Mouse (Mus musculus): Measurements from ENCODE around the gene Chac2.
"Not testable (repeated sequence)": the region's sequence is repeated elsewhere in the genome, so short reads cannot be mapped to it uniquely, and the experiment has no call there.

Gene Chac2

DNA sequence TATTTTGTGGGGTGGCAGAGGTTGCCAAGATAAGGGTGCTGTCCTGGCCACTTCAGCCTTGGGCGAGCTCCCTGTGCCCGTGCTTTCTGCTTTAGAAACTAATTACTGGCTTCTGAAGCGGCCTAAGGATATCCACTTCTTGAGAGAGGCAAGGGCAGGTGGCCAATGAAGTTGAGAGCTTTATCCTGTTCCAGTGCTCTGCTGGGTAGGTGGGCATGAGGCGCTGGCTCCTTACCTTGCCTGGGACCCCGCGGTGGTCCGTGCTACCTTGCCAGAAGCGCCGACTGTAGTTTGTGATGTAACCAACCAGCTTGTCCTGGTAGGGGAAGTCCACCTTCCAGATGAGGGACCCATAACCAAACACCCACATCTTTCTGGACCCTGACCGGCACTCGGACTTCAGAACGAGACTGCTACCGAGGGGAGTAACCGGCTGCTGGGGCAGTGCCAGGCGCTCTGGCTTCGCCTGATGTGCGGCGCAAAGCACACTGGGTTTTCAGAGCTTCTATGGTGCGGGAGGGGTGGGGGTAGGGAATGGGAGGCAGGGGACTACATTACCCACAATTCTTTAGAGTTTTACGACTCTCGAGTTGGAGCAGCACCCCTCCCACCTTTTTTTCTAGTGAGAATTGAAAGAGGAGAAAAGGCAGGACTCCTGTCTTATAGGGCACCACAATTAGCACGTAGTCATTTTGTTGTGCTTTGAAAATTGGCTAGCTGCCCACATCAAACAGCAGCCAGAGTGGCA is at the start of gene Chac2:
TSS of gene Chac2 (minus strand) at position 474 of the 748 bp plus-strand sequence.
- peak; percentile 92 for DNase-seq (ENCODE audit: low read depth, low spot score)

DNA sequence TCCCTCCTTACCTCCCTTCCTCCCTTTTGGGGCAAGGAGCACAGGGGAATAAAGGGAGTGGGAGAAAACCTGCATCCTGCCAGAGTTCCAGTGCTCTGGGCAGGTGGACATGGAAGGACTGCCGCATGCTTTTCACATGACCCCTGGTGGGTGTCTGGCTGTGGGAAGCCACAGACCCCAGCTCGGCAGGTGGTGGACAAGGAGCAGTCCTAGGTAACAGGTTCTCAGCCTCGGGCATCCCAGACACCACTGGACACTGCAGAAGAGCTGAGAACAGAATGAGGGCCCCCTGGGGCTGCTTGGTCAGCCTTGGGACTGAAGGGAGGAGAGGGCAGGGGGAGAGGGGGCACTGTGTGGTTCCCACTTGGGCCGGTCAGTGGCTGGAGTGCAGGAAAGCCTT is 48.8 kb upstream of the Chac2 start:
- no peak for DNase-seq (ENCODE audit: low read depth, low spot score)

DNA sequence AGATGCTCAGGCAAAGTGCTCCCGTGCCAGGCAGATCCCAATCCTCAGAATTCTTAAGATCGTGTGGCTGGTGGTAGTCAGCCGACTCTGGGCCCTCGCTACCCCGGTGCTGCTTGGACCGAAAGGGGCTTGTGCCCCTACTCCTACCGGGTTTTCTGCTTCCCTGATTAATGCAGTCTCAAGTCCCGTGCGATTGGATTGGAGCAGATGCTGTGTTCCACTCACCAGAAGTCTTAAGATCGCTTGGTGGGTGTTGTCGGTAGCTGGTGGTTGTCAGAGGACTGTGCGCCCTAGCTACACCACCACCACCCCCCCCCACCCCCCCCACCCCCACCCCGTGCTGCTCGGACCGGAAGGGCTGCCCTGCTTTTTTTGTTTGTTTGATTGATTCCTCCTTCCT is 31.3 kb upstream of the Chac2 start:
- peak; percentile 65 for DNase-seq (ENCODE audit: low read depth, low spot score)

DNA sequence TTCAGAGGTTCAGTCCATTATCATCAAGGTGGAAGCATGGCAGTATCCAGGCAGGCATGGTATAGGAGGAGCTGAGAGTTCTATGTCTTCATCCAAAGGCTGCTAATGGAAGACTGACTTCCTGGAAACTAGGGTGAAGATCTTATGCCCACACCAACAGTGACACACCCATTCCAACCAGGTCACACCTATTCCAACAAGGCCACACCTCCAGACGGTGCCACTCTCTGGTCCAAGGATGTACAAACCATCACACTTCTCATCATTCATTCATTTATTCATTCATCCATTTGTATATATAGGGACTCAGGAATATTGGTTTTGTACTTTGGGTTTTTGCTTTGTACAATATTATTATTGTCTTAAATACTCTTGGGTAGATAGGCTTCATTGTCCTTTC is 23.5 kb upstream of the Chac2 start:
- DNase-seq (ENCODE audit: low read depth, low spot score), result not testable (repeated sequence)

DNA sequence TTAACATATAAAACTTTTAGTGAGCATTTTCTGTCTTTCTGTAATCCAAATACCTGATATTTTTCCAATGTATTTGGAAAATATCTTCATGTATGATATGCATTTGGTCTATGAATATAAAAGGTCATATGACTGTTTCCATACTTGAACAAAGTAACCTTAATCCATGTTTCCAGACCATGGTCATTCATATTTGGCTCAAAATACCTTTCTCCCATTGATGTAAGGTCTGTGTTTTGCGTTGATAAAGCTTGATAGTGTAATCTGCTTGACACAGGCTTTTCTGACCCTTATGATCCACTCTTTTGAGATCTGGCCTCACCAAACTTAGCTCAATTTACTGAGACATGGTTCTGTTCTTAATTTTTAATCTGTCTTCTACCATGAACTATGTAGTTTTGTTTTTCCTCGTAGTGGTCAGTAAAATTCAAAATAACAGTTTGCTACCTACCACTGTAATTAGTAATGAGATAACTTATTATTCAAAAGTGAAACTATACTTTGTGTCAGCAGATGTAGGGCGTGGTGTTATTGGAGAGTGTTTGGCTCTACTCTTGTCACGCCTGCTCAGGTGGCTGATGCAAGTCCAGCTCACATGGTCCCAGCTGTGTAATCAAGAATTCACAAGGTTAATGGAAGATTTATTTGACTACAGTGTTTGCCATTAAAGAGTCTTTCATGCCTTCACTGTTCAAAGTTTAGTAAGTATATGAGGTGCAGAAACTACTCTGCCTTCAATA is 15.2 kb upstream of the Chac2 start:
- DNase-seq (ENCODE audit: low read depth, low spot score), result no peak

DNA sequence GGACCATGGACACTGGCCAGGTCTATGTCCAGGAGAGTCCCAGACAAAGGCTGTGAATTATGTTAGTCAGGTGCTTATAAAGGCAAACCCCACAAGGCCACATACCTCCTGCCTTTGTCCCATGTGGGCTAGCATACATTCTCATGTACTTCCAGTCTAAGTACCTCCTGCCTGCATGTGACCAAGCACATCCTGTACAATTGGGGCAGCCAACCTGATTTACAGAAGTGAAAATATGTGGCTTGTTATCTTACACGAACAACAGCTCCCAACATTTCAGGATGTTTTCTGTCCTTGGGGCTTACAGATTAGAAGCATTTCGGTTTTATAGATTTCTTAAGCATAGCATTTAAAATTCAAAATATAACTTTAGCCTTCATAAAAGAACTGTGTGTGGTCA is 13.9 kb upstream of the Chac2 start:
- DNase-seq (ENCODE audit: low read depth, low spot score), result no peak

DNA sequence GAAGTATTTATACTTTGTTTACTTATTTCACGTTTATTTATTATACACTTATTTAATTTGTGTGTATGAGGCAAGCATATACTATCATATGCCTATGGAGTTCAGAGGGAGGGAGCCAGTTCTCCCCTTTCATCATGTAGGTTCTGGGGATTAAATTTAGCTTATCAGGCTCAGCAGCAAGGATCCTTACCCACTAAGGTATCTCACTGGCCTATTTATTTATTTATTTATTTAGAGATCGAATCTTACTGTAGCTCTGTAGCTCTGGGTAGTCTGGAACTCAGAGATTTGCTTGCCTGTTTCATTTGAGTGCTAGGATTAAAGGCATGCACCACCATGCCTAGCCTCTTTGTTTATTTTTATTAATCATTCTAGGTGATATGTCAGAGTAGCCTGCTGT is 12.6 kb upstream of the Chac2 start:
- DNase-seq (ENCODE audit: low read depth, low spot score), result no peak

DNA sequence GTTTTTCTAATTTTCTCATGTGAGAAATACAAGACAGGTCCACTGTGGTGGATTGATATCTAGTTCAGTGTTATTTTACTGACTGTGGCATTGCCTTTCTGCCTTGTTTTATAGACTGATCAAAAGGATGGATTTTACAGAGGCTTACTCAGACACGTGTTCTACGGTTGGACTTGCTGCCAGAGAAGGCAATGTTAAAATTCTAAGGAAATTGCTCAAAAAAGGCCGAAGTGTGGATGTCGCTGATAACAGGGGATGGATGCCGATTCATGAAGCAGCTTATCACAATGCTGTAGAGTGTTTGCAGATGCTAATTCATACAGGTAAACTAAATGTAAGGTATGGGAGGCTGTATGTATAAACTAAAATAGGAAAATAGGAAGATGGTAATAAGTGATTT is 12.0 kb upstream of the Chac2 start:
- no peak for DNase-seq (ENCODE audit: low read depth, low spot score)

DNA sequence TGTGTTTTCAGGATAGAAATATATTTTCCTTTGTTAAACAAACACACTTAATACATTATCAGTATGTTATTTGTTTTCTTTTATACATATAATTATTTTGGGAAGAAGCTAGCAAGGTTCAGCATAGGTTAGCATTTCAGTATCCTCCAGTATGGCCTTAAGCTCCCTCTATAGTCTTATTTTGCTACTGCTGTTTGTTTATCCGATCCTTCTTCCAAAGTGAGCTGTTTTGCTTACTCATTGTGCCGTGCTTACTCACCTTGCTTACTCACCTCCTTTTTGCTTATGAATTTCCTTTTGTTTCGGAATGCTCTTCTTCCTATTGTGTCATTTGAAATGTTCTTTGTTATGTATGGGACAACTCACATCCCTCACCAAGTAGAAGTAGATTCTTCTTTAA is 10.5 kb upstream of the Chac2 start:
- DNase-seq (ENCODE audit: low read depth, low spot score), result no peak

DNA sequence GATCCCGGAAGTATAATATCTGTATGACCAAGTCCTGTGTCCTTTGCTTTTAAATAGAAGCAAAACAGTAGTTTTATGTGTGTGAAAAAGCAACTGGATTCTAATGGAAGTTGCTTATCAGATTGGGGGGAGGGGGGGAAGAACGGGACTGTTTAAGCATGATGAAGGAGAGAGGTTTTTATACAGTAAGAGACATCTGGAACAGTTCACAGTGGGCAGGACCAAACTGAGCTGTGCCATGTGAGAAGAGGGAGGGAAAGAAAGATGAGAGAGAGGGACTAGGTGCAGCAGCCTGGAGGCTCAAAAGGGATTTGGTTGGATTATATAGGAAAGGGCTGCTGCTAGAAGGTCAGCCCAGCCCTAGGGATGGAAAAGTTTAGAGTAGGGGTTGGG is 471 bp upstream of the Chac2 start:
- peak; percentile 32 for DNase-seq (ENCODE audit: low read depth, low spot score)

DNA sequence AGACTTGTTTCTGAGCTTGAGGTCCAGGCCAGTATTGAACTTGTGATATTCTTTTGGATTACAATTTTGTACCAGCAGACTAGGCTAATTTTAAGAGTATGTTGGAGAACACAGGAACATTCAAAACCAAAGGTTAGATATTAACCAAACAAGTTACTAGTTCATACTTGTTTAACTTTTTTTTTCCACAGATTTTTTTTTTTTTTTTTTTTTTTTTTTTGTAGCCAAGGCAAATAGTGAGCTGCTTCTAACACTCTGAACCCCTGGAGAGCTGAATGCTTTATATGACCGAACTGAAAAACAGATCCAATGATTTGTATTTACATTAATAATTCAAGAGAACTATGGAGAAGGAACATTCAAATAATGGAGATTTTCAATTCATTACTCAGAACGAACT is 913 bp downstream of the Chac2 start:
- DNase-seq (ENCODE audit: low read depth, low spot score), result no peak

DNA sequence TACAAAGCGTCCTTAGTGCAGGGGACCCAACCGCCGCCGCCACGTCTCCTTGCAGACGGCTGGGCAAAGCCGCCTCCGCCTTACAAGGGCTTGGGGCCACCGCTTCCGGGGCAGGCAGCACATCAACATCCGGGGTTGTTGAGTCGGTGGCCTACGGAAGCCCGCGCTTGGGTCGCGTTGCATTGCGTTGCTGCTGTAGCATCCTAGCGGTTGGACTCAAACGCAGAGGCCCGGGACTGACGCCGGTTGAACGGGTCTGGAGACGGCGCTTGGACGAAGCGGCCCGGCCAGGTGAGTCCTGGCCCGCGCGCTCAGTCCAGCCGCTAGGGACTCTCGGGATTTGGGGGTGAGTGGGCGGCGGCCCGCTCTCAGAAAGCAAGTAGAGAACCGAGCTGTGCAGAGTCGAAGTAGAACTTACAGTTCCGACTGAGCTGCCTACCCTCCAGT is 31.8 kb downstream of the Chac2 start, which contains the start of gene Erlec1:
TSS of gene Erlec1 (minus strand) at position 57 of the 447 bp plus-strand sequence.
- peak; percentile 90 for DNase-seq (ENCODE audit: low read depth, low spot score)

DNA sequence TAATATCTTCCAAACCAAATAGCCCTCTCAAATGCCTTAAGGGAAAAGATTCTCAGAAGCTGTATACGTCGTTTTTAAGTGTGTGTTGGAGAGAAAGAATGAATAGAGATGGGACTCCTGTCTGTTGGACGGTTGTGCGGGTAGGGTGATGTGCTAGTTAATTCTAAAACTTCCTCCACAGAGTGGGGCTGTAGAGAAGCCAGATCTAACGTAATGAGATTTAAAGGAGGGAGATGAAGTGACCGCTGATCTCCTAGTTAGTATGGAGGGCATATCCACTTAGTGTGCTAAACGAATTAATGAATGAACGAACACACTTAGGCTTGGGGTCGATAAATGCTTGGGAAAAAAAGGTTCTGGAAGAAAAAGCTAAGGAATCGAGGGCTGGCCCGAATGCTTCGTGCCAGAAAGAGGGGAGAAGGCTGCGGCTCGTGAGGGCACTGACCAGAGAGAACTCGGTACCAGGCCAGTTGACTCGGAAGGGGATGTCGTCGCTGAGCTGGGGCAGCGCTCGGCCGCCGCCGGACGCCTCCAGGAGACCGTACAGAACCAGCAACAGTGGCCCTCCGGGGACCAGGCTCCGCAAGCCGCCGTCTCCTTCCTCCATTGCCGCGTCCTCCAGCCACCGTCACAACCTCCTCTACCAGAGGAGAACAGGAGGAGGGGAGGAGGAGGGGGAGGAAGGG is 32.5 kb downstream of the Chac2 start:
- DNase-seq (ENCODE audit: low read depth, low spot score), result peak; percentile 15

DNA sequence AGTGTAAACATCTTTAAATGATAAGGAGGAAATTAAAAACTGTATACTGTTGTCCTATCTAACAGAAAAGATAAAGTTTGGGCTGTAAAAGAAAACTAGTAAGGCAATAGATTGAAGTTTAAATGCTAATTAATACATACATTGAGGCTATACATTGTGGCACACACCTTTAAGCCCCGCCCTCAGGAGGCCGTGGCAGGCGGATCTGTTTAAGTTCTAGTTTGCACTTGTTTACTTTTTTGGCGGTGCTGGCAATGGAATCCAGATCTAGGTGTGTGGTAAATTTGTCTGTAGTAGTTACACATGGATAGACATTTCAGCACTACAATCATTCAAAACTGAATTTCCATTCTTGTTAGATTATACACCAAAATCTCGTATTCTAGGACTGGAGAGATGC is 33.3 kb downstream of the Chac2 start:
- DNase-seq (ENCODE audit: low read depth, low spot score), result no peak

DNA sequence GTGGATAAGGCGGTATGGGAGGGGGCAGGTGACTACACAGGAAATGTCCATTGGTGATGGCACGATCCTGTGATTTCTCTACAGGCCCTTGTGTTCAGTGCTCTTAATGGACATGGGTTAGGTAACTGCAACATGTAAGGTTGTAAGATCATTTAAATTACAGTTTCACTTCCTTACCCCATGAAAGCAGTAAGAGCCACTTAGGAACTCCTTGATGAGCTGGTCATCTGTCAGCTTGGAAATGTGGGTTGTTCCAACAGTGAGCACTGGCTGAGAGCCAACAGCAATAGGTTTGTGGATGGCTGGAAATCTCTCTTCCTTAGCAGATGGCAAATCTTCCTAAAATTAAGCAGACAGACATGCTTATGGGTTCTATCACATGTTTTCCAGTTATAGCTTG is 42.6 kb downstream of the Chac2 start:
- no peak for DNase-seq (ENCODE audit: low read depth, low spot score)

DNA sequence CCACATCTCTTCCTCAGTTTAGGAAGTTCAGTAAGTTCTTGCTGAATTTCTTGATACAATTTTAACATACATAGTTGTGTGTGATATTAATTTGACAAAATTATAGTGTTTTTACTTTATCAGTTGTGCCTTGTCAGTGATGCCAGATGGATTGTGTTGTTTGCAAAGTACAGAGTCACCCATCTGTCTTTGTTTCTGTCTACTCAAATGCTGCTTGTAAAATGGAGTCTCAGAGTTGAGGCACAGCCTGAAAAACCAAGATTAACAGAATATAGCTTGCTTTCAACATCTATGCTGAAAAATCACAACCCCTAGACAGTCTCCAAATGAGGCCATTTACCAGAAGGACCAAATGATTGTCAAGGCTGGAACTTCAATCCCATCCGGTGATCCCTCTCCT is 57.7 kb downstream of the Chac2 start:
- DNase-seq (ENCODE audit: low read depth, low spot score), result no peak

DNA sequence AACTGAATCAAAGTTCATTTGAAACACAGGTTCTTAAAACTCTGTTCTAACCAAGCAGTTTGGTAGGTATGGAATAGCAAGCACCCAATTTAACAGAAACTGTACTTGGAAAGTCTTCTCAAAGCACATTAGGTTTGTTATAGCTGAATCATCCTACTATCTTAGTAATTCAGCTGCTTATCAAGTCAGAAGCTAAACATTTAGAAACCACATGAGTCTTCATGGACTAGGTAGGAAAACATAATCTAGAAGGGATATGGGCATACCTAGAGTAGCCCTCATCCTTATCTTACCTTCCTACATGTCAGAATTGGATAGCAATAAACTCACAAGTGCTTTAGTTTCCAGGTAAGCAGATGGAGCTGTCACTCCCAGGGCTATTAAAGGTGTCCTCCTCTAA is 58.1 kb downstream of the Chac2 start:
- no peak for DNase-seq (ENCODE audit: low read depth, low spot score)

Data from ES-CJ7 (cell line).